Mouse (Mus musculus): ENCODE measurements around the gene Rarb.

- TF ChIP-seq GATA1 (IDR thresholded peaks at IDR 0.05; ENCODE audit: borderline replicate concordance, low read length) (no peak), FLI1 (IDR thresholded peaks at IDR 0.05; ENCODE audit: low read length) (no peak)
Observed at GRCm38 (mm10) chr14:16522852-16523251, 296.1 kb downstream of the Rarb start.
